Mouse (Mus musculus) midbrain, embryonic 13.5 days (tissue): ENCODE results near the gene Gm49353. TPM values are rescaled to one million over a fixed set of nuclear protein-coding genes. Genes with fewer than 3 reads are reported as not detected.
A peak's percentile ranks its signal among the peaks of the same experiment; 100 is the strongest.

Experiments
- ATAC-seq: fragments of 200-750 bp; cut with Nextera tagmentation; 2 replicates; pipeline ENCODE4 v1.8.0; 2017; ENCODE audit warnings: mild to moderate bottlenecking, moderate TSS enrichment, moderate library complexity
- H3K27ac ChIP-seq: fragments of 300-500 bp; sonication (generic); 2 replicates; pipeline ENCODE4 v1.5.1; 2015; ENCODE audit warnings: inconsistent platforms, mild to moderate bottlenecking, moderate library complexity
- H3K27me3 ChIP-seq: fragments of 300-500 bp; sonication (generic); 2 replicates; pipeline ENCODE4 v1.6.1; 2015; ENCODE audit warnings: mild to moderate bottlenecking, inconsistent platforms
- H3K36me3 ChIP-seq: fragments of 300-500 bp; sonication (generic); 2 replicates; pipeline ENCODE4 v1.6.1; 2015; ENCODE audit warnings: mild to moderate bottlenecking, inconsistent platforms
- H3K4me1 ChIP-seq: fragments of 300-500 bp; sonication (generic); replicated peaks from 2 replicates; pipeline ENCODE4 v1.6.1; 2015; ENCODE audit warnings: inconsistent platforms
- H3K4me2 ChIP-seq: fragments of 300-500 bp; sonication (generic); replicated peaks from 2 replicates; pipeline ENCODE4 v1.6.1; 2015; ENCODE audit warnings: moderate library complexity, mild to moderate bottlenecking, inconsistent platforms
- H3K4me3 ChIP-seq: fragments of 300-500 bp; sonication (generic); replicated peaks from 2 replicates; pipeline ENCODE4 v1.5.1; 2015; ENCODE audit warnings: mild to moderate bottlenecking, inconsistent platforms
- H3K9ac ChIP-seq: fragments of 300-500 bp; sonication (generic); replicated peaks from 2 replicates; pipeline ENCODE4 v1.6.1; 2015; ENCODE audit warnings: mild to moderate bottlenecking, inconsistent platforms
- H3K9me3 ChIP-seq: fragments of 300-500 bp; sonication (generic); 2 replicates; pipeline ENCODE4 v1.6.1; 2016; ENCODE audit warnings: mild to moderate bottlenecking, inconsistent platforms
- WGBS: fragments of 180-500 bp; shearing (Covaris S2); methylation state at CpG from one replicate; pipeline ENCODE4 v1.1.7; 2015; 5-methylcytosine and 5-hydroxymethylcytosine counted together
- polyA plus RNA-seq: library from polyadenylated mRNA; unstranded; fragments of >200 nt; fragmentation: Nextera tagmentation; extraction: Ambion mirVana; gene quantifications from 2 replicates; pipeline ENCODE4 v1.2.1, GENCODE M21; 2015

Gm49353 gene
- polyA plus RNA-seq: 11.5 and 14.3 TPM in 2 replicates

DNA sequence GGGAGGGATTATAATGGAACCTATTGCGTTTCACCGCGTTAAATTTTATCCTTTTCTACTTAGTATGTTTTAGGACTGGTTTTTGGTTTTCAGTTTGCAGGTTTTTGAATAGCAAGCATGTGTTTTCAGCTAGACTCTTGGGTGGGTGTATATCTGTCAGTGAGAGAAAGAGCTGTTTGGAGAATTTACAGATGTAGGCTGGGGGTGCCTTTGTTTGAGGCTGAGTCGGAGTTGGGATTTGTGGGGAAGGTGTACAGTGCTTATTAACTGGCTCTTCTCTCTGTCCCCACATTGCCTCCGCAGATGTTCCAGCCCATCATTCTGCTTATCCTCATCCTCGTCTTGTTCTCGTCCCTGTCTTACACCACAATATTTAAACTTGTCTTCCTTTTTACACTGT lies at the start of gene Gm49353:
Gene Gm49353 (plus strand): TSS at position 313 of the 400 bp plus-strand sequence.
- Histone ChIP-seq H3K27ac (no peak within 1 kb of the TSS), H3K4me1 (no peaks in the 10 kb centered on the region), H3K4me2 (no peak within 1 kb of the TSS), H3K27me3 (no peaks in the 10 kb centered on the region), H3K36me3 (peaks cover 77% of the 10 kb centered on the region), H3K9me3 (no peaks in the 10 kb centered on the region), H3K4me3 (no peak within 1 kb of the TSS), H3K9ac (no peak within 1 kb of the TSS)
- no peak for ATAC-seq
- 94% methylated on average over 7 of the region's 7 CpGs for WGBS

DNA sequence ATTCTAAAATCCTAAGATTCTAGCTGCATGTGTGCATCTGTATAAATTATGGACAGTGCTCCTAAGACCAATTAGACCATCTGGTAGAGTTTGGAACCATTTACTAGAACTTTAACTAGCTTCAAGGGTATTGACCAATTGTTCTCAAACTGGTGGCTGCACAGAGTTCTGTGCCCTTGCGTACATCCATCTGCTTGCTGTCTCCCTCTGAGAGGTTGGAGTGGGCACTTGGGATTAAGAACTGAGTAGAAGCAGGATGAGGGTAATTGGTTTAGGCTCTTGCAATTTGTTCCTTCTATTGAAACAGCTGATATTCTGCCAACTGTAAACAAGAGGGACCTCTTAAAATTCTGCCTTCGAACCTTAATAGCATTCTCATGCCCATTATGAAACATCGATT lies 43.5 kb upstream of the Gm49353 start:
- Histone ChIP-seq H3K27me3 (no peaks in the 10 kb centered on the region), H3K9me3 (no peaks in the 10 kb centered on the region), H3K4me2 (no peak overlapping the region), H3K4me3 (no peak overlapping the region), H3K36me3 (peaks cover 66% of the 10 kb centered on the region), H3K4me1 (peaks cover 5% of the 10 kb centered on the region), H3K9ac (no peak overlapping the region), H3K27ac (no peak overlapping the region)
- 82% methylated on average over 3 of the region's 3 CpGs for WGBS
- ATAC-seq: no peak; the same call in 1 of the 2 replicates

DNA sequence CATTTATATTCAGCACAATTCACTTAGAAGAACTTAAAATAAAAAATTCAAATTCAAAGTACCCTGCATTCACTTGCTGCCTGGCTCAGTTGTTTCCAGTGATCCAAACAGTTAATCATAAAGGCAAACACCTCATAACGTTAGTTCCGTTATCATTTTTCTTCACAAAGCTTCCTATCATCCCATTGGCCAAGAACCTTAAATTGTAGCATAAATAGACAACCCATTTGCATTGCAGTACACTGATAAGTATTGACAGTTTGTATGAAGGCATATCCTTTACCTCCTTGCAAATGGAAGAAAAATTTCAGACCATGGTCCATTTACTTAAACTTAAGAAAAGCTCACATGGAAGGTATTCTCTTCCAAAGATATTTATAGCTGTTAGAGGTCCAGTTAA lies 37.1 kb upstream of the Gm49353 start:
- Histone ChIP-seq H3K27ac (no peak overlapping the region), H3K4me2 (no peak overlapping the region), H3K27me3 (no peaks in the 10 kb centered on the region), H3K36me3 (peaks cover 69% of the 10 kb centered on the region), H3K9me3 (no peaks in the 10 kb centered on the region), H3K9ac (no peak overlapping the region), H3K4me1 (no peaks in the 10 kb centered on the region), H3K4me3 (no peak overlapping the region)
- no peak for ATAC-seq
- 92% methylated on average over 2 of the region's 2 CpGs for WGBS

DNA sequence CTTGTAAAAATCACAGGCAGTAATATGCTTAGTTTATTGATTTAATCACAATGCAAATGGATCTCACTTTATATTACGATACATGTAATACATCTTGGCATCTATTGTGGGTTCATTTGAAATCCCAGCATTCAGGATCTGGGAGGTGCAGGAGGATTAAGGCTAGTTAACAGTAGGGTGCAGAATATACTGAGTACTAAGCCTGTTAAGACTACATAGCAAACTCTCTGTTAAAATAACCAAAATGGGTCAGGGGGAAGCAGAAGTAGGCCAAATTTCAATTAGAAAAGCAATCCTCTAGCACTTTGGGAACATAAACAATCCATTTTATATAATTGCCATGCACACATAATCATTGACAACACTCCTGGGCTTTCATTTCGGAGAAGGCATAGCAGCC lies 25.0 kb upstream of the Gm49353 start:
- 88% methylated on average over 2 of the region's 2 CpGs for WGBS
- Histone ChIP-seq H3K9me3 (peaks cover 4% of the 10 kb centered on the region; the same call in 1 of the 2 replicates), H3K27ac (no peak overlapping the region), H3K4me3 (no peak overlapping the region), H3K9ac (no peak overlapping the region), H3K4me2 (no peak overlapping the region), H3K4me1 (no peaks in the 10 kb centered on the region; the same call in 1 of the 2 replicates), H3K27me3 (no peaks in the 10 kb centered on the region), H3K36me3 (peaks cover 61% of the 10 kb centered on the region)
- ATAC-seq: no peak

DNA sequence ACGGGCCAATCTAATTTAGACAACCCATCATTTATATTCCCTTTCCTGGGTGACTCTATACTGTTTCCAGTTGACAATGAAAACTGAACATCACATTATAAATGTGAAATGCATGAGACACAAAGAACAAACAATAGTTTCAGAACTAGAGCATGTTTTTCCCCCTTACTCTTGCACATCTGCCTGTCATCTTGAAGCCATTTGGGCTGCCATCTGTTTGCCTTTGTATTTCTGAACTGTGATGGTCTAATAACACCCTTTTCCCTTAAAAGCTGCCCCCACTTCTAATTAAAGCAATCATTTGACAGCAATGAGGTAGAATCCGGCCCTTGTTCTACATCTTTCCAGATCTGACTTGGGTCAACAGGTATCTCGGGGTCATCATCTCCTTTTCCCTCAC lies 23.1 kb upstream of the Gm49353 start:
- Histone ChIP-seq H3K27me3 (no peaks in the 10 kb centered on the region), H3K4me3 (no peak overlapping the region), H3K27ac (no peak overlapping the region), H3K36me3 (peaks cover 59% of the 10 kb centered on the region), H3K9me3 (peaks cover 4% of the 10 kb centered on the region; the same call in 1 of the 2 replicates), H3K4me2 (no peak overlapping the region), H3K9ac (no peak overlapping the region), H3K4me1 (no peaks in the 10 kb centered on the region; the same call in 1 of the 2 replicates)
- ATAC-seq: no peak
- WGBS: 94% methylated on average over 3 of the region's 3 CpGs

DNA sequence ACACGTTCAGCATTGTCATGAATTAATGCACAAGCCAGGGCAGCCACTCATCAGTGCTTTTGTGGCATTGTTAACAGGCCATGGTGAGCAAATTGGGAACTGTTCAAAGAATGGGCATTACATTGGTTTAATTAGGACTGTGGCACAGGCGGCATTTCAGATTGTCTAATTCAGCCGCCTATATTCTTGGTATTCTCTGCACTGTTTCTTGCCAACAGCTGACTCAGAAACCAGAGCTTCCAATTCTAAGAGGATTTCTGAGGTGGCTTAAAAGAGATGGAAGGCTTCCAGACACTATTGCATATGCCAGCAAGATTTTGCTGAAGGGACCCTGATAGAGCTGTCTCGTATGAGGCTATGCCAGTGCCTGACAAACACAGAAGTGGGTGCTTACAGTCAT lies 21.9 kb upstream of the Gm49353 start:
- WGBS: 79% methylated on average over 4 of the region's 4 CpGs
- ATAC-seq: no peak
- Histone ChIP-seq H3K4me3 (no peak overlapping the region), H3K4me2 (no peak overlapping the region), H3K9ac (no peak overlapping the region), H3K36me3 (peaks cover 59% of the 10 kb centered on the region), H3K27ac (no peak overlapping the region), H3K27me3 (no peaks in the 10 kb centered on the region), H3K4me1 (no peaks in the 10 kb centered on the region; the same call in 1 of the 2 replicates), H3K9me3 (no peaks in the 10 kb centered on the region)

DNA sequence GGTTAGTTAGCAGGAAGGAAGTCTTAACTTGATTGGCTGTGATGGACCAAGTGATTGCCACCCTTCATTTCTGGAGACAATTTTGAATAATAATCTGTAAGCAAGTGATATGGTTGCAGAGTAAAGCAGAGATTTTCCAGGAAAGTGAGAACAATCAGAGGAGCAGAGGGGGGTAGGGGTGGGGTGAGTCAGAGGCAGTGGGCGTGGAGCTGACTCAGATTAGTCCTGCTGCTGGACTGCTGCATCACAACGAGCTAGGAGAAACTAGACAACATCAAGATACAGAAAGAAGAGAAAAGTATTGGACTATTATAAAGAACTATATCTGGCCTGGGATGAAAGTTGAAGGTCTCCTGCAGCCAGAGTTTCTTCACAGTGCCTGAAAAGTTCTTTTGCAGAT lies 20.8 kb upstream of the Gm49353 start:
- 26% methylated on average over 2 of the region's 2 CpGs for WGBS
- Histone ChIP-seq H3K4me3 (no peak overlapping the region), H3K27me3 (no peaks in the 10 kb centered on the region), H3K4me1 (no peaks in the 10 kb centered on the region; the same call in 1 of the 2 replicates), H3K9me3 (no peaks in the 10 kb centered on the region), H3K4me2 (no peak overlapping the region), H3K36me3 (peaks cover 61% of the 10 kb centered on the region), H3K27ac (no peak overlapping the region), H3K9ac (no peak overlapping the region)
- ATAC-seq: no peak

DNA sequence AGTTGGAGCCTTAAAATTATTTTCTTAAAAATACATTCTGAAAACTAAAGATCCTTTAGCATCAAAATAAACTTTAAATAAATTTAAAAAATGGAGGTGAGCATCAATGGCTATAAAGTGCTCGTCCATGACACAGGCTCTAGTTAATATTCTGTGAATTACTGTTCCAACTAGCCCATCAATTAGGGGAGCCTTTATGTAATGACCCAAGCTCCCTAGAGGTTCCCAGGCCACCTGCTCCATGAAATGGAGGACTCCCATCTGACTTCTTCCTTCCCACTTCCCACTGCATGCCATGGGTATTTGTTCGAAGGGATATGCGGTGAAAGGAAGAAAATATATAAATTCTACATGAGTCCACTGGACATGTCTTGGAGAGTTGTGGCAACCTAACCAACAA lies 18.5 kb upstream of the Gm49353 start:
- Histone ChIP-seq H3K27me3 (no peaks in the 10 kb centered on the region), H3K9ac (no peak overlapping the region), H3K9me3 (no peaks in the 10 kb centered on the region), H3K36me3 (peaks cover 60% of the 10 kb centered on the region), H3K4me1 (no peaks in the 10 kb centered on the region; the same call in 1 of the 2 replicates), H3K4me3 (no peak overlapping the region), H3K27ac (no peak overlapping the region), H3K4me2 (no peak overlapping the region)
- 61% methylated on average over 3 of the region's 3 CpGs for WGBS
- ATAC-seq: no peak

DNA sequence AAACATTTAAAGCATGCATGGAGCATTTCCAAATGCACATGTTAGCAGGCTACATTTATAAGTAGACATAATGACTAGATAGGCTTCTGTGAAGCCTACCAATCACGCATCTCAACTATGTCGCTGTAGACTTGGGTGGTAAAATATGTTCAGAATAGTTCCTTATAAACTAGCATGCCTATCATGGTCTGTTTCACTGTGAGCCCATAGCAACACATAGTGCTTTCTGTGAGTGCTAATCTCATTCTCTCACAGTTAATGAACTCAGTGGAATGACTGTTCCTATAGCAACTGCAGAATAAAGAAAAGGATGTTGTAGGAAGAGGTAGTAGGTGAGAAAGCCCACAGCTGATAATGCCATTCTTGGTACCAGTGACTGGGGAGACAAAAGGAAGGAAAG lies 17.7 kb upstream of the Gm49353 start:
- H3K36me3 ChIP-seq: peaks cover 54% of the 10 kb centered on the region
- no peak overlapping the region for H3K4me3 ChIP-seq
- H3K4me2 ChIP-seq: no peak overlapping the region
- no peak overlapping the region for H3K9ac ChIP-seq
- H3K9me3 ChIP-seq: no peaks in the 10 kb centered on the region
- no peak for ATAC-seq
- no peak overlapping the region for H3K27ac ChIP-seq
- 71% methylated on average over 2 of the region's 2 CpGs for WGBS
- no peaks in the 10 kb centered on the region for H3K4me1 ChIP-seq
- H3K27me3 ChIP-seq: no peaks in the 10 kb centered on the region

DNA sequence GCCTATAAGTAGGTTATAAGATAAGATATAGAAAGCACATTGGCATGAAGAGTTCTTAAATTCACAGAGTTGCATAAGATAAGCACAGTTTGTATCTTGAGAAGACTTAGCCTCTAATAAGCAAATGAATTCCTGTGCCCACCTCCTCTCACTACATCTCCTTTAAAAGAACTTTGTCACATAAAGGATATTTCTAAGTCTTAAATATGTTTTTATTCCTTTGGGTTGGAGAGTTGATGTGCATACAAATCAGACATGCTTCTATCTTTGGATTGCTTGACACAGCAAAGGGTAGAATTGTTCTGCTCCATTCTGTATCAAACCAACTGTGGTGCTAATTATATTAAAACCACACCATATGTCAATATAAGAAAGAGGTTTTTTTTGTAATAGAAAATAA lies 5.0 kb upstream of the Gm49353 start:
- H3K27ac ChIP-seq: no peak overlapping the region
- ATAC-seq: no peak
- no peak overlapping the region for H3K4me2 ChIP-seq
- no peaks in the 10 kb centered on the region for H3K9me3 ChIP-seq
- H3K4me3 ChIP-seq: no peak overlapping the region
- H3K9ac ChIP-seq: no peak overlapping the region
- peaks cover 57% of the 10 kb centered on the region for H3K36me3 ChIP-seq
- no peaks in the 10 kb centered on the region for H3K4me1 ChIP-seq
- no peaks in the 10 kb centered on the region for H3K27me3 ChIP-seq

DNA sequence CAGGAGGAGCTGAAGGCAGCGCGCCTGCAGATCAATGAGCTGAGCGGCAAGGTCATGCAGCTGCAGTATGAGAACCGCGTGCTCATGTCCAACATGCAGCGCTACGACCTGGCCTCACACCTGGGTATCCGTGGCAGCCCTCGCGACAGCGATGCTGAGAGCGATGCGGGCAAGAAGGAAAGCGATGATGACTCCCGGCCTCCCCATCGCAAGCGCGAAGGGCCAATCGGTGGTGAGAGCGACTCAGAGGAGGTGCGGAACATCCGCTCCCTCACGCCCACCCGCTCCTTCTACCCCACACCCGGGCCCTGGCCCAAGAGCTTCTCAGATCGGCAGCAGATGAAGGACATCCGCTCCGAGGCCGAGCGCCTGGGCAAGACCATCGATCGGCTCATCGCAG lies 1.9 kb upstream of the Gm49353 start:
- peaks cover 73% of the 10 kb centered on the region for H3K36me3 ChIP-seq
- no peak overlapping the region for H3K4me2 ChIP-seq
- no peak overlapping the region for H3K4me3 ChIP-seq
- no peaks in the 10 kb centered on the region for H3K27me3 ChIP-seq
- no peak overlapping the region for H3K9ac ChIP-seq
- no peak overlapping the region for H3K27ac ChIP-seq
- H3K4me1 ChIP-seq: no peaks in the 10 kb centered on the region
- no peaks in the 10 kb centered on the region for H3K9me3 ChIP-seq
- WGBS: 98% methylated on average over 33 of the region's 33 CpGs
- 0 out of 2 replicates have a peak, but pooled peaks have one; percentile 43 for ATAC-seq

DNA sequence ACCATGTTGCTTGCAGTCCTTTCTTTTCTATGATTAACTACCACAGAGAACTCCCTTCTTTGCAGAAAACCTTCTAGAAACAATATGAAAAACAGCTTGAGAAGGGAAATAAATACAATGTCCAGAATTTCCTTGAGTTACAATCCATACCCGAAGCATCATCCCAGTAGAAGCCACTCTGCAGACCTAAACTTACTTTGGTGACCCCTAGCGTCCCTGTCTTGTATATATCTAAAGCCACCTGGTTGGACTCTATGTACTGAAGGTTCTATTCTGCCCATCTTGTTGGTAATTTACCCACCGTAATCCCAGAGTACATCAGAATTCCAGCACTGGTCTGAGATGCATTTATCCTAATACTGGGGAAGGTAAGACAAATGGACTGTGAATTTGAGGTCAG lies 1.1 kb downstream of the Gm49353 start:
- no peak for ATAC-seq
- H3K4me2 ChIP-seq: no peak overlapping the region
- H3K27ac ChIP-seq: no peak overlapping the region
- no peak overlapping the region for H3K9ac ChIP-seq
- no peaks in the 10 kb centered on the region for H3K9me3 ChIP-seq
- H3K4me3 ChIP-seq: no peak overlapping the region
- H3K27me3 ChIP-seq: no peaks in the 10 kb centered on the region
- peaks cover 69% of the 10 kb centered on the region for H3K36me3 ChIP-seq
- no peaks in the 10 kb centered on the region for H3K4me1 ChIP-seq
- WGBS: 77% methylated on average over 3 of the region's 3 CpGs

DNA sequence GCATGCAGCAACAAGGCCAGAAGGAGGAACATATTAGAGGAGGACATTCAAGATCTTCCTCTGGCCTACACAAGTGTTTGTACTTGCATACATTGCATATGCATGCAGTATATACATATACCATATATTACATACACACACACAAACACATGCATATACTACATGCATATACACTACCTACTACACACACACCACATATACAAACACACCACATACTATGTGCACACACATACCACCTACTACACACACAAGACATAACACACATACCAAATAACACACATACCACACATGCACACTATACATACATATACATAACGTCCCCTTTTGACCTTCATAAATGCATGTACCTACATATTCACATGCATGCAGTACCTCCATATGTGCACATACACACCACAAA lies 1.9 kb downstream of the Gm49353 start:
- Histone ChIP-seq H3K4me1 (no peaks in the 10 kb centered on the region), H3K9me3 (no peaks in the 10 kb centered on the region), H3K27ac (no peak overlapping the region), H3K9ac (no peak overlapping the region), H3K27me3 (no peaks in the 10 kb centered on the region), H3K4me2 (no peak overlapping the region), H3K36me3 (peaks cover 66% of the 10 kb centered on the region), H3K4me3 (no peak overlapping the region)
- WGBS: 92% methylated on average over 1 of the region's 1 CpGs
- ATAC-seq: peak; percentile 24; the same call in 1 of the 2 replicates
